Mouse (Mus musculus) hindbrain, embryonic 16.5 days (tissue): ENCODE measurements around the gene Ccdc189. TPM values are rescaled to one million over a fixed set of nuclear protein-coding genes. Genes with fewer than 3 reads are reported as not detected.

ENCODE experiments used
- ATAC-seq: fragments of 200-750 bp; cut with Nextera tagmentation; 2 replicates; pipeline ENCODE4 v1.8.0; 2017; ENCODE audit warnings: moderate TSS enrichment, moderate library complexity
- H3K27ac ChIP-seq: fragments of 300-500 bp; sonication (generic); 2 replicates; pipeline ENCODE4 v1.5.1; 2014; ENCODE audit warnings: low read depth, mild to moderate bottlenecking, control low read depth, low read length, moderate library complexity
- H3K27me3 ChIP-seq: fragments of 300-500 bp; sonication (generic); replicated peaks from 2 replicates; pipeline ENCODE4 v1.6.1; 2014; ENCODE audit warnings: low read length; ENCODE audit not compliant: control insufficient read depth, insufficient read depth
- H3K36me3 ChIP-seq: fragments of 300-500 bp; sonication (generic); 2 replicates; pipeline ENCODE4 v1.6.1; 2014; ENCODE audit warnings: mild to moderate bottlenecking, low read length, moderate library complexity, mixed read lengths; ENCODE audit not compliant: control insufficient read depth, insufficient read depth
- H3K4me1 ChIP-seq: fragments of 300-500 bp; sonication (generic); 2 replicates; pipeline ENCODE4 v1.6.1; 2014; ENCODE audit warnings: low read depth, low read length; ENCODE audit not compliant: control insufficient read depth, insufficient read depth
- H3K4me2 ChIP-seq: fragments of 300-500 bp; sonication (generic); 2 replicates; pipeline ENCODE4 v1.6.1; 2014; ENCODE audit warnings: mild to moderate bottlenecking, low read length, control low read depth, moderate library complexity
- H3K4me3 ChIP-seq: fragments of 300-500 bp; sonication (generic); 2 replicates; pipeline ENCODE4 v1.5.1; 2014; ENCODE audit warnings: mild to moderate bottlenecking, low read length, control low read depth, moderate library complexity
- H3K9ac ChIP-seq: fragments of 300-500 bp; sonication (generic); 2 replicates; pipeline ENCODE4 v1.6.1; 2014; ENCODE audit warnings: low read depth, mild to moderate bottlenecking, control low read depth, low read length, moderate library complexity
- H3K9me3 ChIP-seq: fragments of 300-500 bp; sonication (generic); 2 replicates; pipeline ENCODE4 v1.6.1; 2014; ENCODE audit warnings: mild to moderate bottlenecking, low read length, moderate library complexity; ENCODE audit not compliant: control insufficient read depth
- WGBS: fragments of 180-500 bp; shearing (Covaris S2); extraction: QIAGEN DNeasy Blood & Tissue Kit; methylation state at CpG from one replicate; pipeline ENCODE4 v1.1.7; 2014; 5-methylcytosine and 5-hydroxymethylcytosine counted together
- polyA plus RNA-seq: library from polyadenylated mRNA; unstranded; fragments of >200 nt; fragmentation: Nextera tagmentation; extraction: Ambion mirVana; gene quantifications from 2 replicates; pipeline ENCODE4 v1.2.1, GENCODE M21; 2015

Gene Ccdc189
- polyA plus RNA-seq, 1 experiment from 2014 or later: 13.3 TPM

- H3K9me3 ChIP-seq: no peaks in the 10 kb centered on the region
- H3K27ac ChIP-seq: no peak overlapping the region
- peaks cover 39% of the 10 kb centered on the region for H3K36me3 ChIP-seq
- no peak overlapping the region for H3K9ac ChIP-seq
- no peaks in the 10 kb centered on the region for H3K27me3 ChIP-seq
- no peak overlapping the region for H3K4me2 ChIP-seq
- ATAC-seq: no peak
- WGBS: 91% methylated on average over 2 of the region's 2 CpGs
- H3K4me1 ChIP-seq: no peaks in the 10 kb centered on the region
- no peak overlapping the region for H3K4me3 ChIP-seq
These were observed 14.5 kb upstream of the Ccdc189 start for GRCm38 (mm10) chr7:127602903-127603302.

GRCm38 (mm10) chr7:127601735-127602134, 13.3 kb upstream of the Ccdc189 start:
- Histone ChIP-seq H3K36me3 (peaks cover 48% of the 10 kb centered on the region), H3K9ac (no peak overlapping the region), H3K4me3 (no peak overlapping the region), H3K4me2 (no peak overlapping the region), H3K4me1 (no peaks in the 10 kb centered on the region), H3K27ac (no peak overlapping the region), H3K27me3 (no peaks in the 10 kb centered on the region), H3K9me3 (no peaks in the 10 kb centered on the region)
- no peak for ATAC-seq
- WGBS: 79% methylated on average over 4 of the region's 4 CpGs

- Histone ChIP-seq H3K4me3 (no peak overlapping the region), H3K27me3 (no peaks in the 10 kb centered on the region), H3K9ac (no peak overlapping the region), H3K36me3 (peaks cover 59% of the 10 kb centered on the region), H3K27ac (no peak overlapping the region), H3K4me2 (no peak overlapping the region), H3K9me3 (no peaks in the 10 kb centered on the region), H3K4me1 (no peaks in the 10 kb centered on the region)
- 91% methylated on average over 7 of the region's 7 CpGs for WGBS
- ATAC-seq: no peak
These were observed 12.2 kb upstream of the Ccdc189 start for GRCm38 (mm10) chr7:127600612-127601011.

GRCm38 (mm10) chr7:127596747-127597146, 8.4 kb upstream of the Ccdc189 start:
- H3K4me3 ChIP-seq: no peak overlapping the region
- no peak for ATAC-seq
- H3K9me3 ChIP-seq: no peaks in the 10 kb centered on the region
- no peaks in the 10 kb centered on the region for H3K27me3 ChIP-seq
- H3K4me1 ChIP-seq: no peaks in the 10 kb centered on the region
- 98% methylated on average over 17 of the region's 17 CpGs for WGBS
- no peak overlapping the region for H3K9ac ChIP-seq
- peaks cover 76% of the 10 kb centered on the region for H3K36me3 ChIP-seq
- H3K27ac ChIP-seq: no peak overlapping the region
- no peak overlapping the region for H3K4me2 ChIP-seq

- WGBS: 92% methylated on average over 14 of the region's 14 CpGs
- Histone ChIP-seq H3K27ac (no peak overlapping the region), H3K9me3 (no peaks in the 10 kb centered on the region), H3K4me2 (no peak overlapping the region), H3K4me1 (peaks cover 8% of the 10 kb centered on the region), H3K36me3 (peaks cover 62% of the 10 kb centered on the region), H3K4me3 (no peak overlapping the region), H3K9ac (no peak overlapping the region), H3K27me3 (no peaks in the 10 kb centered on the region)
- ATAC-seq: no peak
These were observed 4.2 kb upstream of the Ccdc189 start for GRCm38 (mm10) chr7:127592575-127592974.

- Histone ChIP-seq H3K36me3 (peaks cover 48% of the 10 kb centered on the region), H3K4me2 (no peak overlapping the region), H3K4me3 (no peak overlapping the region), H3K9ac (no peak overlapping the region), H3K4me1 (peaks cover 13% of the 10 kb centered on the region), H3K27ac (no peak overlapping the region), H3K9me3 (no peaks in the 10 kb centered on the region), H3K27me3 (no peaks in the 10 kb centered on the region)
- WGBS: 89% methylated on average over 10 of the region's 10 CpGs
- no peak for ATAC-seq
These were observed 2.7 kb upstream of the Ccdc189 start for GRCm38 (mm10) chr7:127591108-127591507.

- H3K36me3 ChIP-seq: peaks cover 34% of the 10 kb centered on the region
- H3K4me1 ChIP-seq: peaks cover 13% of the 10 kb centered on the region
- peak overlapping the region; percentile 76 for H3K4me2 ChIP-seq
- no peak for ATAC-seq
- H3K9me3 ChIP-seq: no peaks in the 10 kb centered on the region
- no peaks in the 10 kb centered on the region for H3K27me3 ChIP-seq
- H3K9ac ChIP-seq: no peak overlapping the region
- H3K27ac ChIP-seq: no peak overlapping the region
- 93% methylated on average over 9 of the region's 9 CpGs for WGBS
- no peak overlapping the region for H3K4me3 ChIP-seq
These were observed 1.2 kb upstream of the Ccdc189 start for GRCm38 (mm10) chr7:127589637-127590036.

GRCm38 (mm10) chr7:127588901-127589300, 506 bp upstream of the Ccdc189 start:
- peak overlapping the region; percentile 84 for H3K4me3 ChIP-seq
- 6% methylated on average over 29 of the region's 29 CpGs for WGBS
- H3K27ac ChIP-seq: peak overlapping the region; percentile 75
- peaks cover 13% of the 10 kb centered on the region for H3K4me1 ChIP-seq
- no peaks in the 10 kb centered on the region for H3K27me3 ChIP-seq
- H3K9ac ChIP-seq: peak overlapping the region; percentile 84
- peaks cover 28% of the 10 kb centered on the region for H3K36me3 ChIP-seq
- no peaks in the 10 kb centered on the region for H3K9me3 ChIP-seq
- H3K4me2 ChIP-seq: peak overlapping the region; percentile 76
- no peak for ATAC-seq

GRCm38 (mm10) chr7:127587196-127587595, 1.2 kb downstream of the Ccdc189 start:
- Histone ChIP-seq H3K36me3 (peaks cover 28% of the 10 kb centered on the region), H3K9ac (peak overlapping the region; percentile 49), H3K27me3 (no peaks in the 10 kb centered on the region), H3K4me3 (peak overlapping the region; percentile 84), H3K27ac (no peak overlapping the region), H3K9me3 (no peaks in the 10 kb centered on the region), H3K4me1 (peaks cover 13% of the 10 kb centered on the region), H3K4me2 (peak overlapping the region; percentile 76)
- no peak for ATAC-seq
- WGBS: 71% methylated on average over 5 of the region's 5 CpGs

- no peak overlapping the region for H3K4me2 ChIP-seq
- 92% methylated on average over 6 of the region's 6 CpGs for WGBS
These were observed 2.2 kb downstream of the Ccdc189 start for GRCm38 (mm10) chr7:127586149-127586548.

More at GRCm38 (mm10) chr7:127586149-127586548, 2.2 kb downstream of the Ccdc189 start:
- no peaks in the 10 kb centered on the region for H3K27me3 ChIP-seq
- H3K4me1 ChIP-seq: peaks cover 13% of the 10 kb centered on the region
- H3K4me3 ChIP-seq: no peak overlapping the region
- H3K27ac ChIP-seq: no peak overlapping the region
- no peaks in the 10 kb centered on the region for H3K9me3 ChIP-seq
- H3K9ac ChIP-seq: no peak overlapping the region
- H3K36me3 ChIP-seq: peaks cover 19% of the 10 kb centered on the region
- ATAC-seq: no peak
